Mouse (Mus musculus) B cell, adult 62 days (primary cell): ENCODE results near the gene Itih4. TPM values are rescaled to one million over a fixed set of nuclear protein-coding genes. Genes with fewer than 3 reads are reported as not detected.

Experiments
- total RNA-seq: library from RNA; stranded (reverse); gene quantifications from 4 replicates; pipeline ENCODE4 v1.2.4, GENCODE M21; 2023

Gene Itih4
- total RNA-seq = 0.26 to 1.0 TPM (median 0.48 TPM) in 4 replicates

GRCm38 (mm10) chr14:30886204-30886603 lies at the start of gene Itih4:
Gene Itih4, plus strand, starts transcription at chr14:30886476.

DNA sequence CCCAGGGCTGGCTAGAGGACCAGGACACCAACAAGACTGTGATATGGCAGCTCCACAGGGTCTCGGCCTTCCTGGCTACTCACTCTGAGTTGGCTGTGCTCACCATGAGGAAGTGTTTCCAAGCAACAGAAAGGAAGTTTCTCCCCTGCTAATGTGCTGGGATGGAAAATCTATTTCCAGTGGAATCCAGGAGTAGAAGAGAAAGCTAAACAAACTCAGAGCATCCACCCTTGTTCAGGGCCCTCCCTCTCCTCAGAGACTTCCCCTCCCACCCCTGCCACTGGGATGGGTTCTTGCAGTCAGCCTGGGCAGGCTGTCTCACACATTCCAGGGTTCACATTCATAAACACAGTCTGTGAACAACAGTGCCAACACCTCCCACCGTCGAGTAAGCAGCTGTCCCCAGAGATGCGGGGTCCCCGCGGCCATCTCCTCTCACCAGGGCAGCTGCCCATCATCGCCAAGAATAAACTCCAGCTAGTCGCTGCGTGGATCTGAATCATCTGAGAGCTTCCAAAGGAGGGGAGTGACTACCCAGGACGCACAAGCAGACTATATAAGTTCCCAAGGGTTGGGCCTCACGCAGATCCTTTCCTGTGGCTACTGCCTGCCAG lies 7.2 kb upstream of the Itih4 start, which contains the start of gene Mustn1:
Gene Mustn1 (plus strand): TSS at position 243 of the 614 bp plus-strand sequence.

DNA sequence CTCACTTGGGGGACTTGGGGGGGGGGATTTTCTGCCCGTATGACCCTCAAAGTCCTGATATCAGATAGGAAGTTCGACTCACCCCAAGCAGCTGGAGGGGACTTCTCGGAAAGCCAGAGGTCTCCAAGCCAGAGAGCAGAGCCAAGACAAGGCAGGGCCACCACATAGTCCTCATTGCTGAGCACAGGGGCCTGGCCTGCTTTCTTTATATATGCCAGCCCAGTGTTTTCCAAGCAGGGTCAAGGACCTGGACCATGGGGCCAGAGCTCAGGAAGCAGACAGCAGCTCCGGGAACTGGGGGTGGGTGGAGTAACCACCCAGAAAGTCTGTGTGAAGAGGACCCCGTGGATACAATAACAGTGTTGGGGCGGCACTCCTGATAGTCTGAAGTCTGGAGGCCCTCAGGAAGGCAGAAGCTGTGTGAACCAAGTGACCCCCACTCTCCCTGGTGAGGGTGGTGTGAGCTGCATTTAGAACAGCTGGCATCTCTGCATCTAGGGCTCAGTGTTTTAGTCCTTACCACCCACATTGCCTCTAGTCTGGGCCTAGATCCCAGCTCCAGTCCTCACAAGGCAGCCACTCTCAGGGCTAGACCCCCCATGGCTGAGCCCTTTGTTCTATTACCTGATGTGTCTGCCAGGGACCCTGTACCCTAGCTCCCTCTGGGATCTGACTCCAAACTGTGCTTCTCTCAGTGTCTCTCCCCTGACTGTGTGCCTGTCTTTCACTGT lies 37.3 kb downstream of the Itih4 start, which contains the start of gene Itih3:
Gene Itih3 (minus strand): TSS at position 386 of the 731 bp plus-strand sequence.

DNA sequence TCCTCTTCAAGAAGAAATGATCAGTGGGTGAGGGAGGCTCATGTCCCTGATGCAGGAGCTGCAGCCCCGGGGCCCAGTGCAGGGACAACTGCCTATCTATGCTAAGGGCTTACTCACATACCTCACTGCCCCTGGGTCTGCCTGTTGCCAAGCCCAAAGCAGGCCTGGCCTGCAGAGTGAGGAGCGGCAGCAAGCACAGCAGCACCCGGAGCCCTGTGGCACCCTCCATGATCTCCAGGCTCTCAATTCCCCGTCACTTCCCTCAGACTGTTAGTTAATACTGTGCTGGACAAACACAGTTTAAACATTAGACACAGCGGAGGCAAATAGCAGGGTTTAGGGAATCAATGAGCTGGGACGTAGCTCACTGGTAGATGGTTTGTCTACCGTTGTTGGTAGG lies 56.8 kb downstream of the Itih4 start, which contains the start of gene Itih1:
Gene Itih1 (minus strand): TSS at position 252 of the 400 bp plus-strand sequence.

GRCm38 (mm10) chr14:30951154-30951825 lies 65.0 kb downstream of the Itih4 start, which contains the start of gene Nek4:
Gene Nek4, plus strand, starts transcription at chr14:30951377.

Other genes starting within 250 kb of the Itih4 start
- 14.5 to 16.4 TPM (median 15.8 TPM) in 4 replicates for gene Rft1, start 232.1 kb upstream of the Itih4 start, total RNA-seq
- gene Sfmbt1, start 171.6 kb upstream of the Itih4 start, total RNA-seq = 18.1 to 23.2 TPM (median 21.2 TPM) in 4 replicates
- gene Tmem110, start 60.9 kb upstream of the Itih4 start, total RNA-seq = 15.7 to 21.0 TPM (median 17.2 TPM) in 4 replicates
- 2.1 to 2.7 TPM (median 2.5 TPM) in 4 replicates for gene Mustn1, start 7.3 kb upstream of the Itih4 start, total RNA-seq
- gene Itih3, start 37.3 kb downstream of the Itih4 start, total RNA-seq = not detected in 4 replicates
- not detected in 4 replicates for gene Itih1, start 56.8 kb downstream of the Itih4 start, total RNA-seq
- 5.3 to 9.2 TPM (median 6.0 TPM) in 4 replicates for gene Nek4, start 64.9 kb downstream of the Itih4 start, total RNA-seq
- gene Glt8d1, start 114.9 kb downstream of the Itih4 start, total RNA-seq = 9.7 to 15.3 TPM (median 11.5 TPM) in 4 replicates
- gene Spcs1, start 115.2 kb downstream of the Itih4 start, total RNA-seq = 67.8 to 75.3 TPM (median 71.6 TPM) in 4 replicates
- 76.6 to 84.3 TPM (median 79.4 TPM) in 4 replicates for gene Pbrm1, start 132.7 kb downstream of the Itih4 start, total RNA-seq
- gene Gnl3, start 132.7 kb downstream of the Itih4 start, total RNA-seq = 451 to 493 TPM (median 486 TPM) in 4 replicates
- gene Smim4, start 242.5 kb downstream of the Itih4 start, total RNA-seq = 15.9 to 25.8 TPM (median 17.4 TPM) in 4 replicates
- gene Nt5dc2, start 244.6 kb downstream of the Itih4 start, total RNA-seq = 0.80 to 1.7 TPM (median 1.5 TPM) in 4 replicates